Mouse (Mus musculus) frontal cortex, postnatal 14 days (tissue): ENCODE measurements around the gene Olfr93.
"Not testable (repeated sequence)": the region's sequence is repeated elsewhere in the genome, so short reads cannot be mapped to it uniquely, and the experiment has no call there.

Experiments used
- DNase-seq, 2 experiments: peaks; one replicate each; pipeline ENCODE4 v3.0.0; 2022; ENCODE audit warnings: low spot score in 2 of 2

Olfr93 gene

GRCm38 (mm10) chr17:37161394-37161793, at the start of gene Olfr93:
Olfr93 (minus strand) TSS chr17:37161494.
- DNase-seq: no peak

GRCm38 (mm10) chr17:37203917-37204236, 42.6 kb upstream of the Olfr93 start:
- no peak for DNase-seq

- peak; percentile 66 to 87 for DNase-seq
These were observed 42.1 kb upstream of the Olfr93 start for GRCm38 (mm10) chr17:37203206-37203916.

GRCm38 (mm10) chr17:37200894-37201293, 39.6 kb upstream of the Olfr93 start, which contains the start of gene Olfr94:
Olfr94 (minus strand) TSS chr17:37200994.
- no peak for DNase-seq

- peak in 1 of 2 experiments; percentile 13 for DNase-seq
These were observed 35.8 kb upstream of the Olfr93 start for GRCm38 (mm10) chr17:37196845-37197724.

- no peak for DNase-seq
These were observed 33.5 kb upstream of the Olfr93 start for GRCm38 (mm10) chr17:37194782-37195181.

- DNase-seq: no peak
These were observed 32.4 kb upstream of the Olfr93 start, which contains the start of gene Ubd for GRCm38 (mm10) chr17:37193656-37194055. Ubd (plus strand) TSS chr17:37193892.

- no peak for DNase-seq
These were observed 31.7 kb upstream of the Olfr93 start for GRCm38 (mm10) chr17:37193032-37193431.

- peak in 1 of 2 experiments; percentile 25 for DNase-seq
These were observed 29.4 kb upstream of the Olfr93 start for GRCm38 (mm10) chr17:37190711-37191110.

- no peak for DNase-seq
These were observed 24.2 kb upstream of the Olfr93 start for GRCm38 (mm10) chr17:37185474-37185873.

GRCm38 (mm10) chr17:37131366-37131765, 29.9 kb downstream of the Olfr93 start:
- DNase-seq: not testable (repeated sequence)

GRCm38 (mm10) chr17:37119988-37120387, 41.3 kb downstream of the Olfr93 start, which contains the start of gene Olfr92:
Olfr92 (minus strand) TSS chr17:37120088.
- DNase-seq: no peak

GRCm38 (mm10) chr17:37098178-37098577, 63.1 kb downstream of the Olfr93 start, which contains the start of gene Olfr91:
Olfr91 (minus strand) TSS chr17:37098278.
- no peak for DNase-seq

- no peak for DNase-seq
These were observed 68.0 kb downstream of the Olfr93 start for GRCm38 (mm10) chr17:37093289-37093688.

GRCm38 (mm10) chr17:37092198-37092597, 69.1 kb downstream of the Olfr93 start:
- DNase-seq: no peak
